7 mouse cellular contexts compared by ENCODE assay signal in the genomic region with DNA sequence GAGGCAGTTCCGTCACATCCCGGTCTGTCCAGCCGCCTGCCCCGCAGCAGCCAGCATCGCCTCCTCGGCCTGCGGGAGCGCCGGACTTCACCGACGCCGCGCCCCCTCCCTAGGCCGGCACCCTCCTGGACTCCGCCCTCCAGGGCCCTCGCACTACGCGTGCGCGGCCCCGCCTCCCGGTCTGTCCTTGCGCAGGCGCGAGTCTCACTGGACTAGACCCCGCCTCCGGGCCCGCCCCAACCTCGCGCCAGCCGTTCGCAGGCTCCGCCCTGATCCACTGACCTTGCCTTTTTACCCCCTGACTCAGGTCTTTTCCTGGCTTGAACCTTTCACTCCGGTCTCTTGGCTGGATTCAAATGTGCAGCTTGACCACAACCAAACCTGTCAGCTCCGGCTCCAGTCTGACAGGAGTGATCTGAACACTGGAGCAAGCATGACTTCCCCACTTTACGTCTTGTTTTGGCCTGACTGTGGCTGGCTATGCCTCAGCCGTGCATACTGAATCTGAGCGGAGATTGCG. TPM values are rescaled to one million over a fixed set of nuclear protein-coding genes. Genes with fewer than 3 reads are reported as not detected.
DNase-seq lines count a peak whose midpoint lies in the region; ATAC-seq and TF ChIP-seq lines count a peak whose summit lies in the region.

Gene Ccser2 (minus strand): TSS at position 150 of the 520 bp plus-strand sequence.

- peak within 1 kb of the TSS; percentile 80 for H3K4me2 ChIP-seq in intestine, postnatal 0 days (replicated peaks; ENCODE audit: low read depth)
- peak within 1 kb of the TSS; percentile 56 for H3K4me2 ChIP-seq in midbrain, embryonic 12.5 days (replicated peaks)

- no peaks in the 10 kb centered on the region for H3K27me3 ChIP-seq in intestine, postnatal 0 days (replicated peaks; ENCODE audit: control insufficient read depth, insufficient read depth, low read length)
- H3K27me3 ChIP-seq in midbrain, embryonic 12.5 days: no peaks in the 10 kb centered on the region
- H3K27me3 ChIP-seq in small intestine, adult 2 months (ENCODE audit: control insufficient read depth, insufficient read depth, low read length): no peaks in the 10 kb centered on the region

- peak; percentile 97 for ATAC-seq in intestine, postnatal 0 days
- ATAC-seq in midbrain, embryonic 12.5 days (ENCODE audit: low FRiP score, low read depth): peak; percentile 99

- no peaks in the 10 kb centered on the region for H3K36me3 ChIP-seq in intestine, postnatal 0 days (ENCODE audit: control insufficient read depth, insufficient read depth)
- H3K36me3 ChIP-seq in midbrain, embryonic 12.5 days: no peaks in the 10 kb centered on the region
- H3K36me3 ChIP-seq in small intestine, adult 2 months (ENCODE audit: control insufficient read depth, insufficient read depth, low read length): no peaks in the 10 kb centered on the region

- peak; percentile 65; the same call in 1 of the 2 replicates for TF ChIP-seq POLR2A in small intestine, adult 2 months (IDR thresholded peaks at IDR 0.05; ENCODE audit: low read depth, low read length)

- no peaks in the 10 kb centered on the region for H3K9me3 ChIP-seq in intestine, postnatal 0 days (ENCODE audit: control insufficient read depth)
- H3K9me3 ChIP-seq in midbrain, embryonic 12.5 days: no peaks in the 10 kb centered on the region

- H3K9ac ChIP-seq in intestine, postnatal 0 days (ENCODE audit: low read depth, low read length): peak within 1 kb of the TSS; percentile 95
- H3K9ac ChIP-seq in midbrain, embryonic 12.5 days (replicated peaks): peak within 1 kb of the TSS; percentile 97

- no peaks in the 10 kb centered on the region for H3K4me1 ChIP-seq in intestine, postnatal 0 days (replicated peaks; ENCODE audit: control insufficient read depth, insufficient read depth, low read length)
- H3K4me1 ChIP-seq in midbrain, embryonic 12.5 days: peaks cover 17% of the 10 kb centered on the region
- H3K4me1 ChIP-seq in small intestine, adult 2 months (ENCODE audit: control insufficient read depth, insufficient read depth, insufficient read length, low read length): peaks cover 17% of the 10 kb centered on the region; the same call in 1 of the 2 replicates

- TF ChIP-seq CTCF in intestine, postnatal 0 days (IDR thresholded peaks at IDR 0.05; ENCODE audit: low read depth): no peak
- no peak for TF ChIP-seq CTCF in small intestine, adult 2 months (IDR thresholded peaks at IDR 0.05; ENCODE audit: extremely low read depth, insufficient read length, insufficient replicate concordance, low read depth, low read length)

- WGBS in intestine, postnatal 0 days: under 1% methylated on average over 38 of the region's 39 CpGs
- WGBS in midbrain, embryonic 12.5 days: 2% methylated on average over 39 of the region's 39 CpGs
- 1% methylated on average over 35 of the region's 39 CpGs for WGBS in small intestine, adult 2 months

- H3K27ac ChIP-seq in intestine, postnatal 0 days (ENCODE audit: low read depth, low read length): peak within 1 kb of the TSS; percentile 87
- peak within 1 kb of the TSS; percentile 91 for H3K27ac ChIP-seq in midbrain, embryonic 12.5 days (replicated peaks)
- H3K27ac ChIP-seq in small intestine, adult 2 months (ENCODE audit: insufficient read depth, low read depth, low read length): peak within 1 kb of the TSS; percentile 89

- peak within 1 kb of the TSS; percentile 98 for H3K4me3 ChIP-seq in intestine, postnatal 0 days (ENCODE audit: low read depth, low read length)
- peak within 1 kb of the TSS; percentile 88 for H3K4me3 ChIP-seq in midbrain, embryonic 12.5 days
- H3K4me3 ChIP-seq in small intestine, adult 2 months (ENCODE audit: low read depth, low read length): peak within 1 kb of the TSS; percentile 98

- peak; percentile 97 for DNase-seq in adrenal gland, adult 8-10 months
- DNase-seq in embryo, embryonic 9.5 days (ENCODE audit: extremely low spot score): peak; percentile 96
- no peak for DNase-seq in gonadal fat pad, adult 2 months (ENCODE audit: low read depth)
- peak; percentile 99 for DNase-seq in left cerebral cortex, postnatal 4 days

- intact Hi-C loops in left cerebral cortex, postnatal 4 days (cut with DNase I): no loop called here

RNA-seq across cellular contexts. Expression of gene Ccser2, which starts in this region (rescaled TPM):
- total RNA-seq in adrenal gland, adult 8-10 months (2022): 10 to 100 TPM; 31.2 to 48.5 (median 38.6) TPM
- 27.2 and 45.1 TPM in 2 replicates for polyA plus RNA-seq in gonadal fat pad, adult 2 months (2012; rRNA removed)
- 81.8 and 81.9 TPM in 2 replicates for polyA plus RNA-seq in intestine, postnatal 0 days (2015; fragmentation: Nextera tagmentation; extraction: Ambion mirVana)
- 100 to 1,000 TPM; 123 to 124 TPM for total RNA-seq in left cerebral cortex, postnatal 4 days (2021)
- polyA plus RNA-seq in midbrain, embryonic 12.5 days (2016; fragmentation: Nextera tagmentation; extraction: Ambion mirVana): 41.7 and 42.4 TPM in 2 replicates
- polyA plus RNA-seq in small intestine, adult 2 months (2012; rRNA removed): 6.4 and 12.8 TPM in 2 replicates
